Mouse (Mus musculus): ENCODE data around the gene Spint3.
"Not testable (repeated sequence)": the region's sequence is repeated elsewhere in the genome, so short reads cannot be mapped to it uniquely, and the experiment has no call there.

Spint3 gene

GRCm38 (mm10) chr2:164573359-164573758 lies at the start of gene Spint3:
Spint3 (minus strand) TSS chr2:164573459.
- DNase-seq: not testable (repeated sequence)

DNA sequence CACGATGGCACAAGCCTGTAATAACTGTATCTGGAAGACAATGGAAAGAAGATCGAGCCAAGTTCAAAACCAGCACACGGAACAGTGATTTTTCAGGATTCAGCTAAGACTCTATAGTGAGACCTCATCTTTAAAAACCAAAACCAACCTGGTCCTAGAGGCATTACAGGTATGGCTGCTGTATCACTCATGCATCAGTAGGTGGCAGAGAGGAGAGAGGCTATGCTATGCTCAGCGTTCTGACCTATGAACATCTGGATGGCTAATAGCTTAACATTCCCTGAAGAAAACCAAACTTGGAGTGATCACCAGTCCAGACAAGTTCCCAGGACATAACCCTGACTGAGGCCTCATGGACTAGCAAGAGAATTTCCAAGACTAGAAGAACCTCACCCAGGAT lies 48.5 kb upstream of the Spint3 start:
- DNase-seq: no peak

- DNase-seq: no peak
These were observed 45.8 kb upstream of the Spint3 start for GRCm38 (mm10) chr2:164619050-164619449.

- no peak for DNase-seq
These were observed 42.1 kb upstream of the Spint3 start for GRCm38 (mm10) chr2:164615386-164615785.

DNA sequence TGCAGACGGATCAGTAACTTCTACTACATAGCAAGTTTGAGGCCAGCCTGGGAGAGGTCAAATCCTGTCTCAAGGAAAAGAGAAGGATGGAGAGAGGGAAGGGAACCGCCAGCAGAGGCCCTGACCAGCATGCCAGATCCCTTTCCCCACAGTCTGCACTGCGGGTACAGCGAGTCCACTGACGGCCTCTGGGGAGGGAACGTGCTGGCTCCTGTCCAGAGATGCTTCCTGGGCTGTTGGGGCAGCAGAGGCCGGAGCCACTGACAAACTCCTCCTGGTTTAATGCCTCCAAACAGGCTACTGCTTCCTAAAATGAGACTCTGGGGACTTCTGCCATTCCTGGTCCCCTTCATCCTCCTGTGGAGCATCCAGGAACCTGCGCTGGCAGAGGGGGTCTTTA lies 40.2 kb upstream of the Spint3 start, which contains the start of the genes Wfdc6b and Wfdc8:
Gene Wfdc6b (plus strand): TSS at position 52 of the 400 bp plus-strand sequence.
Gene Wfdc8 (minus strand): TSS at position 156 of the 400 bp plus-strand sequence.
- peak in 1 of 2 experiments; percentile 8 for DNase-seq

DNA sequence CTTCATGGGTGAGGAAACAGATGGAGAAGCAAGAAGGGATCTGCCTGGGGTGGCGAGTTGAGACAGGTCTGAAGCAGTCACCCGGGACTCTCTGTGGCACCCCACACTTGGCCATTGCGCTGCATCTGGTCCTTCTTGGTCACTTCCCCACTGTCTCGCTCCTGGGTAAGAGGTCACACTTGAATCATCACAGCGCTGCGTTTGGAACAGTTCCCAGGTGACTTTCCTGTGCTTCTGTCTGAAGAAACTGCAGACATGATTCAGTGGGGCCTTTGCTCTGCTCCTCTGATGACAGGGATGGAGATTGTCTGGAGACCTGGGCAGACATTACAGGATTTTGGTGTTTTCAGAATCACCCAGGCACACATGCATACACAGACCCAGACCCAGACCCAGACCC lies 35.5 kb upstream of the Spint3 start:
- DNase-seq: no peak

- DNase-seq: no peak
These were observed 31.2 kb upstream of the Spint3 start for GRCm38 (mm10) chr2:164604411-164604810.

DNA sequence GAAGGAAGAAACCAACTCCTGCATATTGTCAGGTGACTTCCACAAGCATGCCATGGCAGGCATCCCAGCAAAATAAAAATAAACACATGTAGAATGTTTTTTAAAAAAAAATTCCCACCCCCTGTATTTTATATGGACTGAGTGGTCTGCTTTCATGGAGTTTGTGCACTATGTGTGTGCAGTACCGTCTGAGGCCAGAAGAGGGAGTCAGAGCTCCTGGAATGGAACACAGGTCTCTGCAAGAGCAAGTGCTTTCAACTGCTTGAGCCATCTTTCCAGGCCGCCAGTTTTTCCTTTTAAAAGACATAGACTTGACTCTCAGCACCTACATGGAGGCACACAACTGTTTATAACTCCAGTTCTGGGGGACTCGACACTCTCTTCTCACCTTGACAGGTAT lies 30.2 kb upstream of the Spint3 start:
- no peak for DNase-seq

DNA sequence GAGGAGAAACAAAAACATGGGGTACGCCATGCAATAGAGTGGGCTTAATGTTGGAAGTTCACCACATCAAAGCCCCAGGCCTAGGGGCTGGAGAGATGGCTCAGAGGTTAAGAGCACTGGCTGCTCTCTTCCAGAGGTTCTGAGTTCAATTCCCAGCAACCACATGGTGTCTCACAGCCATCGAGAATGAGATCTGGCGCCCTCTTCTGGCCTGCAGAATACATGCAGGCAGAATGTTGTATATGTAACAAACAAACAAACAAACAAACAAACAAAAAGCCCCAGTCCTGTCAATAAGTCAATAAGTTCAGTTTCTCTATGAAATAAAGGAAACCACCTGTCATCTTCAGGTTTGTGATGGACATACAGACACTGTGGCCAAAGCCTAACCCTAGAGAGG lies 26.9 kb upstream of the Spint3 start:
- DNase-seq: no peak

DNA sequence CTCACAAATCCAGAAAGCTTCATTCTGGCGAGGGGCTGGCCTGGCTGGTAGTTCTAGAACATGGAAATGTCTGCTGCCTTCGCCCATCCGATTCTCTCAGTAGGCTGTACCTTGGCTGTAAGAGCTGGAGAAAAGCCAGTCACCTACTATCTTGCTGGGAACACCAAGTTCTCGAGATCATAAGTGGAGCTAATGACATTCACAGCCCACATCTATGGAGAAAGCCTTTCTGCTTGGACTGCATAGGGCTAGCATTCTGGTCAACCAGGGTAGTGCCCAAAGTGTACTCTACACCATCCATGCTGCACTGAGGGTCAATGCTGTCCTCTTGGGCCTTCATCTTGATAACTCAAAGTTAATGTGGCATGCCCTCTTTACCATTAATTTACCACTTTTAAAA lies 20.2 kb upstream of the Spint3 start, which contains the start of gene Eppin:
Gene Eppin (minus strand): TSS at position 101 of the 400 bp plus-strand sequence.
- DNase-seq: no peak

DNA sequence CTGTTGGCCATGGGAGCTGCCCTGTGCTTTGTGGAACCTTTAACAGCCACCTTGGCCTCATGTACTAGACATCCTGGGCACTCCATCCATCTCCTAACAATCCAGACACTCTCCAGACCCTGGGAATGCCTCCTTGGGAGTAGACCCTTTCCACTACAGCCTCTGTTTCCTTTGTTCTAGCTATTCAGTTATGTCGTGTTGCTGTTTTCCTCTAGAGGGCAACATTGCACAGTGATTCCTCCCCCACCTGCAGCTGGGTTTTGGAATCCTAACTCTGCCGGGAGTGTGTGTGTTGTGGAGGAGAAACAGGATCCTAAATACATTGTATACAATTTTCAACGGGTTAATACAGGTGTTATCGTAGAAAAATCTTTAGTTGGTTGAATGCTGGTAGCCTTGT lies 18.8 kb upstream of the Spint3 start:
- DNase-seq: peak; percentile 8 to 11

DNA sequence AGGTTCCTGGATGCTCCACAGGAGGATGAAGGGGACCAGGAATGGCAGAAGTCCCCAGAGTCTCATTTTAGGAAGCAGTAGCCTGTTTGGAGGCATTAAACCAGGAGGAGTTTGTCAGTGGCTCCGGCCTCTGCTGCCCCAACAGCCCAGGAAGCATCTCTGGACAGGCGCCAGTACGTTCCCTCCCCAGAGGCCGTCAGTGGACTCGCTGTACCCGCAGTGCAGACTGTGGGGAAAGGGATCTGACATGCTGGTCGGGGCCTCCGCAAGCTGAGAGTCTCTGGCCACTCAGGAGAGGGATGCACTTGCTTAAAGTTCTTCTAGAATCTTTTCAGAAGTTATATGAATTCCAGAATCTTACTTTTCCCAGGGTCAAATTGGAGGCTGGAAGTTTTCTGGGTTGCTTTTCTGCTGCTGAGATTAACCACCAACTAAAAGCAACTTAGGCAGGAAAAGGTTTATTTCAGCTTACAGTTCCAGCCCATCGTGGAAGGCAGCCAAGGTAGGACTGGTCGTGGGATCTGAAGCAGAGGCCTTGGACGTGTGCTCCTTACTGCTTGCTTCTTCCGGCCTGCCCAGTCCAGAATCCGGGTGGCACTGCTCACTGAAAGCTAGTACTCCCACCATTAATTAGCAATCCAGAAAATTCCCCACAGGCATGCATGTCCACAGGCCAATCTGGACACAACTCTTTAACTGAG lies 11.9 kb upstream of the Spint3 start, which contains the start of gene Wfdc6a:
Gene Wfdc6a (minus strand): TSS at position 423 of the 701 bp plus-strand sequence.
- not testable (repeated sequence) for DNase-seq

DNA sequence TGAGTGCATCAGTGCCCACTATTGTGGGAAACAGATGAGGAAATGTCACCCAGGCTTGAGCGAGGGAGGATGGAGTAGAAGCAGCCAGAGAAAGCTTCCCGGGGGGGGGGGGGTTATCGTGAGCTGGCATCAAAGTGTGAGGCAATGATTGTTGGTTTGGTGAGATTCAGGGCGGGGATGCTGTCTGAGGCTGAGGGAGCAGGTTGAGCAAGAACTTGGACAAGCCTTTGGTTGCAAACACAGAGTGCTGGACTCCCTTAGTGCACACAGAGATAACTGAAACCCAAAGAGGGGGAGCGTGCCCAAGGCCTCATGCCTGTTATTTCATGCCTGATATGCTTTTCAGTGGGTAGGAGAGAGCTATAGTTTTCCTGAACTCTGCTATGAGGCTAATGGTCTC lies 5.8 kb downstream of the Spint3 start:
- DNase-seq: no peak

DNA sequence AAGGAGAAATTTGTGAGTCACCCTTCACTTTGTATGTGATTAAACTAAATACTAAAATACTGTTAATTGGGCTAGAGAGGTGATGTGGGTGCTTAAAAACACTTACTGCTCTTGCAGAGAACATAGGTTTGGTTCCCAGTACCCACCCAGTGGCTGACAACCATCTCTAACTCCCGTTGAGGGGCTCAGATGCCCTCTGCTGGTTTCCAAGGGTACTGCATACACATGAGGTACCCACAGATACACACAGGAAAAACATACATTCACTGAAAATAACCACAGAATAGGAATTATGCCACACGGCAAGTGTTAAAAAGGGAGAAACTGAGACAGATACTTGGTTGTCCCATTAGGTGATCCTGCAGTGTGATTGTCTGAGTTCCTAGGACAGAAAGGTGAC lies 6.3 kb downstream of the Spint3 start:
- DNase-seq: no peak

- peak in 1 of 2 experiments; percentile 5 for DNase-seq
These were observed 8.9 kb downstream of the Spint3 start for GRCm38 (mm10) chr2:164564346-164564745.

DNA sequence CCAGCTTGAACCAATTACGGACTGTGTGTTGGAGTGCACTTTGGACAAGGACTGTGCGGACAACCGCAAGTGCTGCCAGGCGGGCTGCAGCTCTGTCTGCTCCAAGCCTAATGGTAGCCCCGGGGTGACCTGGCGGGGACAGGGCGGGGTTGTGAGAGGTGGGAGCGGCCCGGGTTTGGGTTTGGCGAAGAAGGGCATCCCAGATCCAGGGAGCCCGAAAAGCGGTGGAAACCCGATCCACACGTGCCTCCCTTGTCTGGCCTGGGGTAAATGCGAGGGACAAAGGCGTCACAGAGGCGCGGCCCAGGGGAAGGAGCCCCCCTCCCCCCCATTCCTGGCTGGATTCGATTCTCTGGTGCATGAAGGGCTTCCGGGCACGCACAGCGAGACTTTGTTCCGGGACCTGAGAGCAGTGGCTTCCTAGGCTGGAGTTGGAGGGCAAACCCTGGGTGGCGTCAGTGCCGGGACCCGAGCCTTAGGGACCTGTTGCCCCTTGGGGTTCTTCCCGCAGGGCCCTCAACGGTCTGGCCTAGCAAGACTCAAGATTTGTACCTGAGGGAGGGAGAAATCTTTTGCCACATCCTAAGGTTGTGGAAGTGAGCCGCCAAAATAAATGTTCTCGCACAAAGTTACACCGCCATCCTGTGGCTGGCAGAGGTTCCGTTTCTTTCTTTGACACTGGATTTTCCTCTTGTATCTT lies 9.8 kb downstream of the Spint3 start:
- DNase-seq: peak; percentile 9 to 22

DNA sequence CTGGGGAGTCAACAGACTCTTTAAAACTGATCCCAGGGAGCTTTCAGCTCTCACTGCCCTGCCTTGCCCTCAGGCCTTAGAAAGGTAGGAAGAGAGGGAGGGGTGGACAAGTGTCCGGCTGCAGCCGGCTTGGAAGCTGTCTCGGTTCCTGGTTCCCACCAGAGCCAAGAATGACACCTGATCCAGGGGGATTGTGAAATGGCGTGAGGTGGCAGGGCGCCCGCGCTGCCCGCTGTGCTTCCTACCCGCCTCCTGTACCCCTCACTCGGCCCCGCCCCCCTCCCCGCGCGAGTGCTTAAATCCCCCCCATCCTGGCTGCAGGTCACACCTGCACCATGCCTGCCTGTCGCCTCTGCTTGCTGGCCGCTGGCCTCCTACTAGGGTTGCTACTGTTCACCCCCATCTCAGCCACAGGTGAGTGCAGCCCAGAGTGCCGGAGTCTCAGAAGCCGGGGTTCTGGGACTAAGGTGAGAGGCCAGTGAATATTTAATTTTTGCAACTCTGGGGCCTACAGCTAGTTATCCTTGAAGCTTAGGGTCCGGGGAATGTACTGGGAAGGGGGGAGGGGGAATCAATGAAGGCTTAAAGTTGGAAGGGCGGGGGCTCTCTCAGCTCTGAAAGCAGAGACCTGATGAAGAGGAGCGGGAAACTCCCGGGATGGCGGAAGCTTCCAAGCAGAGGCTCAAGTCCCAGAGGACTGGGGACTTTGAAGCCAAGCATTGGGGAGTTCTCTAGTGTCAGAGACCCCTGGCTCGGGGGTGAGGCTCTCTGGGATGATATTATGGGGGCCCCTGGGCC lies 10.7 kb downstream of the Spint3 start, which contains the start of gene Wfdc2:
Gene Wfdc2 (plus strand): TSS at position 23 of the 798 bp plus-strand sequence.
- peak in 1 of 2 experiments; percentile 8 for DNase-seq

DNA sequence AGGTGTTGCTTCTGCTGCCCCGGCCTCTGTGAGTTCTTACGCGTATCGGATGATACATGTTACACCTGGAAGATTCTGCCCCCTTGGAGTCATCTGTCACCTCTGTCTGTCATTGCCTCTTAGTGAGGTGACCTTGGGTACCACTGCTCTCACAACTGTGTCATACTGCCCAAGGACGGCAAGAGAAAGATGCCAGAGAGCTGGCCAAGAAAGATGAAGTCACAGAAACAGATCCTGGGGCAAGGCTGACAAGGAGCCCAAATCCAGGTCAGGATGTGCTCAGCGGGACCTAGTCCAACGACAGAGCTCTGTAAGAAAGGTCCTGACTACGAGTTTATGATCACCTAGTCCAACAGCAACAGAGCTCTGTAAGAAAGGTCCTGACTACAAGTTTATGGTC lies 13.2 kb downstream of the Spint3 start:
- no peak for DNase-seq

DNA sequence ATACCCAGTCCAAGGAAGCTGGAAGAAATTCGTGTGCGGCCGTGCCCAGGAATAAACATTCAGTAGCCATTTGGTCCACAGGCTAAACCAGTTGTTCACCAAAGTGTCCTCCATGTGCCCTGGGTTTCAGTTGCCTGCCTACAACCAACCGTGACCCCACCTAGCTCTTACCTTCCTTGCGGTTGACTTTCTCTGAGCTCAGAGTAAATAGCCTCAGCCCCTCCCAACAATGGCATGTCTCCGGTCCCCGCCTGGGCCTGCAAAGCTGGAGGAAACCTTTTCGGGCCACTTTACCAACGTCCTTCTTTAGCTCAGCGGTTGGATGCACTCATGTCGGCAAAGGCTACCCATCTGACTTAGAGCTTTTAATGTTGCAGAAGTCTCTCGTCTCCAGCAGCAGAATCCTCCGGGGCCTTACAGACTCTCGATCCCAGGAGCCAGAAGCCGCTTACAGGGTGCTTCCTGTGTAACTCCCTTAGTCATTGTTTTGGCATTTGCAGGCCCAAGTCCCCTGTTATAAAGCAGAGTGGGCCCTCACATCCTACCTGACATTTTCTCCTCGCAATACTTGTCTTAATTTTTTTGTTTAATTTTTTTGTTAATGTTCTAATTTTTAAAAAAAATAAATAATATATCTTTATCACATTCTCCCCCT lies 14.1 kb downstream of the Spint3 start:
- no peak for DNase-seq

DNA sequence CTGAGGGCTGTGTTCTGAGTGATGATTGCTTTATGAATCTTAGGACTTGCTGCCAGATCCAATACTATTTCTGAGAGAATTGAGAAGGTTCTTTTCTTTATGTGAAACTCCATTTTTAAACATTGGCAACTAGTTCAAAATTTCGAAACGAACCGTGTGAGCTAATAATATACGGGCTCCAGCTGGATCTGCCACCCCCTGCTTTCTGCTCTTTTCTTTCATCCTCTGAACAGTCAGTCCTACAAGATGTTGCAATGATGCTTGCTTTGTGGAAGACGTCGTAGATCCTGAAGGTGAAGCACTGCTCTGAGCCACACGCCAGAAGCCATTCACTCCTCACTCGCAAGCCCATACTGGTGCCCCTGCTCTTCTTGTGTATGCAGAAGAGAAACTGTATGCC lies 14.8 kb downstream of the Spint3 start:
- no peak for DNase-seq

DNA sequence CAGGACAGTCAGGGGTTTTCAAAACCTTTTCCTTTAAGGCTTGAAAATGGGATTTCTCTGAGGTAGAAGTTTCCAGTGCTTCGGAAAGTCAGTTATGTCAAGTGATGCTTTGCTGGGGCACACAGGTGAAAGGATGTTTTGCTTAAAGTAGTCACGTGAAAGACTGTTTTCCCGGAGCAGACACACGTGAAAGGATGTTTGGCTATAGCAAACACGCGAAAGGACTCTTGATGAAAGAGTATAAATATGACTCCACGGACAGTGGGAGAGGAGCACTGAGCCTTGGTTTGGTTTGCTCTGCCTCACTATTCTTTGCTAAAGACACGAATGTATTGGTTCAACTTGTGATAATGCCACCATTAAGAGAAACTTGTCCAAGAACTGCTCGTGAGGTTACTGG lies 21.8 kb downstream of the Spint3 start:
- DNase-seq: no peak

- DNase-seq: no peak
These were observed 22.4 kb downstream of the Spint3 start for GRCm38 (mm10) chr2:164550895-164551269.

All from cerebellum, postnatal 25 days (tissue).